Mouse (Mus musculus): ENCODE measurements around the gene Gcfc2. TPM values are rescaled to one million over a fixed set of nuclear protein-coding genes. Genes with fewer than 3 reads are reported as not detected.

Gcfc2 gene
- total RNA-seq, 2 experiments from 2014 or later, result 12.0 to 15.8 TPM

- DNase-seq (ENCODE audit: extremely low spot score in 1 of 2, low spot score in 1 of 2), result no peak
These were observed 49.1 kb downstream of the Gcfc2 start for GRCm38 (mm10) chr6:81972595-81972994.

GRCm38 (mm10) chr6:81975971-81976621 is 52.6 kb downstream of the Gcfc2 start:
- peak; percentile 79 to 90 for DNase-seq (ENCODE audit: extremely low spot score in 1 of 2, low spot score in 1 of 2)

GRCm38 (mm10) chr6:81979286-81979685 is 55.8 kb downstream of the Gcfc2 start:
- DNase-seq (ENCODE audit: extremely low spot score in 1 of 2, low spot score in 1 of 2), result no peak

- peak in 1 of 2 experiments; percentile 3 for DNase-seq (ENCODE audit: extremely low spot score in 1 of 2, low spot score in 1 of 2)
These were observed 62.7 kb downstream of the Gcfc2 start for GRCm38 (mm10) chr6:81986171-81986570.

- DNase-seq (ENCODE audit: extremely low spot score in 1 of 2, low spot score in 1 of 2), result peak in 1 of 2 experiments; percentile 4
These were observed 63.1 kb downstream of the Gcfc2 start for GRCm38 (mm10) chr6:81986599-81986998.

GRCm38 (mm10) chr6:81987010-81987409 is 63.5 kb downstream of the Gcfc2 start:
- DNase-seq (ENCODE audit: extremely low spot score in 1 of 2, low spot score in 1 of 2), result peak; percentile 68 to 89

GRCm38 (mm10) chr6:81987580-81987979 is 64.1 kb downstream of the Gcfc2 start:
- DNase-seq (ENCODE audit: extremely low spot score in 1 of 2, low spot score in 1 of 2), result peak; percentile 6 to 30

- DNase-seq (ENCODE audit: extremely low spot score in 1 of 2, low spot score in 1 of 2), result peak in 1 of 2 experiments; percentile 6
These were observed 64.9 kb downstream of the Gcfc2 start for GRCm38 (mm10) chr6:81988341-81988740.

GRCm38 (mm10) chr6:81990049-81990810 is 66.8 kb downstream of the Gcfc2 start:
- no peak for DNase-seq (ENCODE audit: extremely low spot score in 1 of 2, low spot score in 1 of 2)

Small RNAs within 50 kb of the gene (microRNA-seq; reads per million reads assigned to microRNA genes)
- gene Mir468, result 0 reads per million in 2 experiments
- gene Mir7232, result 0 reads per million in 2 experiments

Other genes starting within 250 kb of the Gcfc2 start
- 10 to 100 TPM; 28.4 to 36.7 TPM for gene Mrpl19, start 42.3 kb downstream of the Gcfc2 start, total RNA-seq (2021)
- 10 to 100 TPM; 14.6 to 16.9 TPM for gene Eva1a, start 117.4 kb downstream of the Gcfc2 start, total RNA-seq (2021)